Mouse (Mus musculus) neutrophil, adult 5-6 weeks (primary cell): ENCODE measurements around the gene Gstm1. TPM values are rescaled to one million over a fixed set of nuclear protein-coding genes. Genes with fewer than 3 reads are reported as not detected.
"Not testable (repeated sequence)": the region's sequence is repeated elsewhere in the genome, so short reads cannot be mapped to it uniquely, and the experiment has no call there.

Source experiments
- ATAC-seq: fragments of 151-379, 151-347 bp; 2 replicates; pipeline ENCODE4 v1.8.0; 2017; ENCODE audit warnings: mild to moderate bottlenecking, moderate TSS enrichment; ENCODE audit not compliant: insufficient number of reproducible peaks, poor library complexity, low FRiP score, severe bottlenecking; ENCODE audit errors: extremely low read depth
- total RNA-seq: library from RNA; stranded (forward); fragments of 200-1000 nt; gene quantifications from 2 replicates; pipeline ENCODE4 v1.2.3, GENCODE M21; 2017

Gene Gstm1
- total RNA-seq: 7.9 and 12.3 TPM in 2 replicates

DNA sequence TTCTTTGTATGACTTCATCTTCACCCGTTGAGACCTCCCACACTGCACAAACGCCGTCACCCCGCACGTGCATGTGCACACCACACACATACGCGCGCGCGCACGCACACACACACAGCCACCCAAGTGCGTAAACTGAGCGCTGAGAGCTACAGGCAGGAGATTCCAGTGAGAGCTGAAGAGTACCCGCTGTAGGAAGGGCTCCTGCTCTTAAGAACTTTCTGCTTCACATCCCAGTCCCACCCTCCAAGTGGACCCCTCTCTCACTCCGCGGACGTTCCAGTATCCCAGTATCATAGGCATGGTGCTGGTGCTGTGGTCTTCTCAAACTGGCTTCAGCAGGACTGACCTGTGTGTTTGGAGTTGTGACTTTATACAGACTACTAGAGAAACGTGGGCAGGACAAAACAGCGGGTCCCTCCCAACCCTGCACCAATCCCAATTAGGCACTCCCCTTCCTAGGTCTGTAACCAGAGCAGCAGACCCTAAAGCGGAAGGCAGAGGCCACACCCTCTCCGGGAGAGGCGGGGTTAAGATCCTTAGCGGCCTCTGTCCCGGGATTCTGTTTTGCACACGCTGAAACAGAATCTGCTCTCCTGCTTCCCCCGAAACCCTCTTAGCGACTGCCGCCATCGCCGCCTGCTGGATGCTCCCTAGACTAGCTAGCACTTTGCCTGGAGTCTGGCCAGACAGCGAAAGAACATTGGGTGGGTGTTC, at the start of gene Gstm1:
Gene Gstm1, minus strand, starts transcription at position 501 of the 717 bp plus-strand sequence.
- peak; percentile 77 for ATAC-seq

DNA sequence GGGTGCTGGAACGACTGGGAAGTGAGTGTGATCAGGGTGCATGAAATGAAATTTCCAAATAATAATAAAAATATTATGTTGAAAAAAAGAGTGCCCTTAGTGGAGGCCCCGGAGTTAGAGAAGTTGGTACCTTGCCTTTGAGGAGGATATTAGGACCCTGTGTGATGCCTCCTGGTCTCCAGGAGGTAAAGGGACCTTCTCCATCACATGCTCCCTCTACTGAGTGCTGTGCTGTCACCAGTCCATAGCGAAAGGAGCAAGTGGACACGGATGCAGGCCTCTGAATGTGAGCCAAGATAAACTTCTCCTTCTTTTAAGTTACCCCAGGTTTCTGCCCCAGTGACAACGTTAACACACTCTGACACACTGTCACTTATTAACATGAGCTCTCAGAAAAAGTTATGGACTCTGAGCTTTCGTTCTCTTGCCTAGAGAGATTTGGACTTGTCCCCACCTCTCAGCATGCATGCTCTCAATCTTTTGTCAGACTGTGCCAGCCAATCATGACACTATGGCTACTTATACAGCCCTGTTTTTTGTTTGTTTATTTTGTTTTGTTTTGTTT, 49.7 kb upstream of the Gstm1 start:
- no peak for ATAC-seq

DNA sequence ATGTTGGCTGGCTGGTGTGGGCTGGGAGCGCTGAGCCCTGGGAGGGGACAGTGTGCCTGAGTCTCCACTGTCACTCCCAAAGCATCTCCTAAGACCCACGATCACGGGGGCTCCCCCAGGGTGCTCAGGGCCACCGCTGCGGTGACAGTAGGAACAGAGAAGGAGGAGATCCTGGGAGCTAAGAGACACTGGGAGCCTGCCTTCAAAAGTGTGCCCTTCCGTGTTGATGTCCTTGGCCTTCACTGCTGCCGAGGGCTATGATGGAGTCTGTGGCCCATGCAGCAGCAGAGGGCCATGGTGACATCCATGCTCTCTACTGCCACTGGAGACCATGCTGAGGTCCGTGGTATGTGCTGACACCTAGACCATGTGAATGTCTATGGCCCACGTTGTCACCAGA, 47.8 kb upstream of the Gstm1 start:
- ATAC-seq: no peak

DNA sequence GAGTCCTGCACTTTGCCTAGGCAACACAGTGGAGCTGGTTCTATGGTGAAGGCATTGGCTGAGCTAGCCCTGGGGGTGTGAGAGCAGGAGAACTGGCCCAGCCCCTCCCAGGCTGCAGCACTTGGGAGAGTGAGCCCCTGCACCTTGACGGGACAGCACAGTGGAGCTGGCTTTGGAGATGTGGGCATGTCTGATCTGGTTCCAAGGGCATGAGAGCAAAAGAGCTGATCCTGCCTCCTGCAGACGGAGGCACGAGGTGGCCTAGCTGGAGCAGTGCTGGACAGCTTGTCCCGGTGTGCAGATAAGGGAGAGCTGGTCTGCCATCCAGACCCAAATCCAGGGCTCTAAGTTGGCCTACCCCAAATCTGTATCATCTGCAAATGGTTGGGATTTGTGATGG, 46.9 kb upstream of the Gstm1 start:
- ATAC-seq: no peak

DNA sequence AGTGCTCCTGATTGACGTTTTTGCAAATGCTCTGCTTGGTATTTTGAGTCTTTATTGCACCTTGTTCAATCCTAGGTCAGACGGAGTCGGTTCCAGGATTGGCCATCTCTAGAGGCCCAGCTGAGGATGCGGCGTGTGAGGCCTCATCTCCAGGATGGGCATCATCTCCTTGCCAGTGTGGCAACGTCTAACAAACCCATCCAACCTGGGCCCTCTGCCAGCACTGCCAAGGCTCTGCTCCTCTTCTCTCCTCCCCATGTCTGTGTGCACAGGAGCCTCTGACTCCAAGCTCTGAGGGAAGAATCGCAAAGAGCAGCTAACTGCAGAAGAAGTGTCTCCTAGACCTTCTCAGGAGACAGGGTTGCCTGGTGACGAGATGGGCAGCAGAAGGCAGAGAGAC, 44.9 kb upstream of the Gstm1 start:
- no peak for ATAC-seq

DNA sequence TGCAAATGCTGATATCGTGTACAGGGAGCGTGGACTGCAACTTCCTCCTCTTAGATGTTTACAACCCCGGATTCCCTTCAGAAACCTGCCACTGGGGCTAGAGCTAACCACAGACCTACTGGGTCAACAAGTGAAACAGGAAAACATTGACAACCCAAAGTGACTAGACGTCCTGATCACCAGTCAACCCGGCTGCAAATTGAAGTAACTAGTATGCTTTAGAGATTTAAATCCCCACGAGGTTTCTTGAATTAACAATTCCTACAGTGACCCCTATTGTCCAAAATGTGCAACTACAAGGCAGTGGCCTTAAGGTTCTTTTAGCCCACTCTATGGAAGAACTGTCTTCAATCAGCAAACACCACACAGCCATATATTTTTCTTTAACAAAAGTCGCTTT, 43.6 kb upstream of the Gstm1 start:
- peak; percentile 68 for ATAC-seq

DNA sequence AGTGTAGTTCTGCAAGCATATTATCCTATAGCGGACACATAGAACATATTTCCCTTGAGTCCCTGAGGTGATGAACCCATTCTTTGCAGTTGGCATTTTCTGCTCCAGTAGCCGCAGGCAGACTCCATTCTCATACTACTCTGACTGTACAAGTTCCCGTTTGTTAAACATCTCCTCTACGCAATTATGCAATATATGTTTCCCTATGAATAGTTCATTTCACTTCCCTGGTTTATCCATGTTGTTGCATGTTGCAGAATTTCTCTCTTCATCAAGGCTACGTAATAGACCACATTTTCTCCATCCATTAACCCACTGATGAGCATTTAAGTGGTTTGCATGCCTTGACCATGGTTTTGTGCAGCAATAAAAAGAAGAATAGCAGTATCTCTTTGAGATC, 32.7 kb upstream of the Gstm1 start:
- ATAC-seq: no peak

DNA sequence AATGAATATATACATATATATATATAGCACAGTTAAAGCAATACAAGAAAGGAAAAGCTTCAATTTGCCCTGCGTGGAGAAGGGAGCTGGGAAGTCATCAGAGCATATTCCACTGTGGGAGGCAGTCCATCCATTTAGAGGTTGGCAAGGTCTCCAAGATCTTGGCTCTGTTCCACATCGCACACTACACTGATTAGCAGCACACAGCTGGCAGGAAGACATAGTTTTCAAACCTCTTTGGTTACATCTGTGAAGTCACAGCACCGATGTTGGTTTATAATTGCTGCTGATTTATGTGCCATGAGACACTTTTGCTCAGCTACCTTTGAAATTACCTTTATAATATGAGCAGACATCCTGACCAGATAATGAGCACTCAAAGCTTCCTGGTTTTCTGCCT, 30.5 kb upstream of the Gstm1 start:
- no peak for ATAC-seq

DNA sequence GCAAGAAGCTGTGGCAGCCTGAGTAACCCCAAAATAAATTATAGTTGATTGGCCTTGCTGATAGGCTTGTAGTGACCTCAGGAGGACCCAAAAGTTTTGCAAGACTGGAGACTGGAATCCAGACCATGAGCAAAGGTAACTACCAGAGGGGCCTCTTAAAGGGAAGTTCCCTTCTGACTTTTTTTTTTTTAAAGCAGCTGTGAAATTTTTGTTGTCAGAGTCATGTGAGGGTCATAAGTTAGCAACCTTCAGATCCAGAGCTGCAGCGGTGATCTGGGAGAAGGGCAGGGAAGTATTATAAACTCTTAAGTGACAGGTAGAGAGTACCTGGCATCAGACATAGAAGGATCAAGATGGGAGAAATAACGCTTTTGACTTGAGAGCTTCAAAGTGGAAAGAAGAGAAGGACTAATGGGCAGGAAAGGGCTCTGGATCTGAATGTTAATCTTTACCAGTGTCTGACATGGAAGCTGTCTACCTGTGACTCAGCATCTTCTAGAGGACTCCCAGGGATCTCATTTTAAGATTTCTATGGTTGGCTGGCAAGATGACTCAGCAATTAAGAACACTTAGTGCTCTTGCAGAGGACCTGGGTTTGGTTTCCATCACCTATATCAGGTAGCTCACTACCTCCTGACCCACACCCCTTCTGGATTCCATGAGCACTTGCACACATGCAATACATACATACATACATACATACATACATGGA, 29.3 kb upstream of the Gstm1 start:
- ATAC-seq: no peak

DNA sequence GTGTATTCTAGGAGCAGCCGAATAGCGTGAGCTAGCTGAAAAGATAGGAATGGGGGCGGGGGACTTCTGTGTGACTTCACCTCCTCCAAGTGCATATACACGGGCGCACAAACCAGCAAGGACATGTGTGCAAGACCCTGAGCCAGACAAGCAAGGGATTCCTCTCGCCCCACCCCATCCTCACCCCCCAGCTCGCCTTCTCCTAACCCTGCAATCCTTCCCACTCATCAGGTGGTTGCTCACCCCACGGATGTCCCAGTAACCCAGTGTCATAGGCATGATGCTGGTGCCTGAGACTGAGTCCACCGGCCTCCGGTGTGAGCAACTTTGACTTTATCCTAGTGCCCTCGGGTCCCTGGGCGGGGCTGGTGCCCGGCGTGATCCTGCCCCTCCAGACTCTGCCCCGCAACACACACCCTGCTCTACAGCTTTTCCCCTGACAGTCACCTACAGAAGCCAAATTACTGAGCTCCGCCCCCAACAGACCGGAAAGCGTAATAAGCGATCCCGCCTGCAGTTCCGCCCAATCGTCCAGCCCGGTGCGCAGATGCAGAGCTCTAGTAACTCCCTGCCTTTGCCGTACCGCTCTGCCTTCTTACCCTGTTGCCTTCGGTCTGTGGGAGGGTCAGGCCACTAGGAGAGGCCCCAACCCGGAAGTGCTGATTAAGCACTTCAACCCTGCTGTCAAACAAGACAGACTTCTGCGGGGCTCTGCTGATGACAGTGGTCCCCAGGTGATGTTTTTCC, 26.8 kb upstream of the Gstm1 start, which contains the start of gene Gstm4:
Gene Gstm4, minus strand, starts transcription at position 501 of the 747 bp plus-strand sequence.
- ATAC-seq: peak; percentile 96

DNA sequence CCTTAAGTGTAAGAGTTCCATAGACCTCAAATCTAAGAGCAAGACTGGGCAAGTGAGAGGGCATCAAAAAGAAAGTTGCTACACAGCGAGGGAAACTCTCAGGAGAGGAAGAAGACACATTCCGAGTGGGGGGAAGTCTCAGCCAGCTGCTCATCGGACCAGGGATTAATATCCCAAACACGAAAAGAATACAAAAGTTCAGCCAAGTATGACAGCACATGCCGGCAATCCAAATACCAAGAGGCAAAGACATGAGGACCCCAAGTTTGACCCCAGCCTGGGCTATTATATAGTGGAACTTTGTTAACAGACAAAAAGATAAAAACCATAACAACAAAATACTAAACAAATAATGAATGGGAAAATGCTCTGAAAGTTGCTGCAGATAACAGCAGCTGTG, 15.4 kb upstream of the Gstm1 start:
- no peak for ATAC-seq

DNA sequence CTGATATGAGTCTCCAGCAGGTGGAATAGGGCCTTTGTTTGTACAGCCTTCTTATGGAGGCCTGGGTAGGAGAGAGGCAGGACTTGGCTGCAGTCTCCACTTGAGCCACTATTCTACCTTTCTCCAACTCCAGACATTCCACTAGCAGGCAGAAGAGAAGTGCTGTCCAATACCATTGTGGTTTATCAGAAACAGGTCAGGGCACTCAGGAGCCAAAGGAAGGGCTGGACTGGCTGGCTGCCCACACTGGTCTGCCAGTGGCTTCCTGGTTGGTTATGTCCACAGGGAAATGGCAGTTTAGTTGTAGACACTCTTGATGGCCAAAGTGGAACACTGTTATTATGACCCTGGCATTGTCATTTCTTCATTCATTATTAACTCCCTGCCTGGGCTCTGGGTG, 14.3 kb upstream of the Gstm1 start:
- no peak for ATAC-seq

DNA sequence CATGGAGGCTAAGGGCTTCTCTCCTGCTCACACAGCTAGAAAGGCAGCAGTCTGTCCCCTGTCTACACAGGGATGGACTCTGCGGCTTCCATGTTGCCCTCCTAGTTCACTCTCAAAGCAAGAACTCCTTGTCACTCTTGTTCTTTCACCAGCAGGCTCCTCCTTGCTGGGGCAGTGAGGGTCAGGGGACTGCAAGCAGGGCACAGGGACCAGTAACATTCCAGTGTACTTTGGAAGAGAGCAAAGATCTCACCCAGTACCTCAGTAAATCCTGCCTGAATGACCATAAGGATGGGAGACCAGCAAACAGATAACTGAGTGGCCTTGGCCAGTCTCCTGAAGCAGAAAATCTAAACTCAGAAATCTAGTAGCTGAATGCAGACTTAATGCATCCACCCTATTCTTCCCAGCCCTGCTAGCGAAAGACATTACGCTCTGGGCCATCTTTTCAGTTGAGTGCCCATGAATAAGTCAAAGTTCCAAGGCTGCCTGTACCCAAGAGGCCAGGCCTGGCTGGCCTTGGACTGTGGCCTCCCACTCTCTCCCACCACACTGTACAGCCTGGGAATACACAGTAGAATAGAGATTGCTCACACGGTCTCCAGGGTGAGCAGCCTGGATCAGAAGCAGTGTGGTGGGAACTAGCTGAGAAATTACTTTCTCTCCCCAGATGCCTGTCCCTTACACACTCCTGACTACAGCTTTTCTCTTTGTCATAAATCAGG, 11.0 kb upstream of the Gstm1 start:
- no peak for ATAC-seq

DNA sequence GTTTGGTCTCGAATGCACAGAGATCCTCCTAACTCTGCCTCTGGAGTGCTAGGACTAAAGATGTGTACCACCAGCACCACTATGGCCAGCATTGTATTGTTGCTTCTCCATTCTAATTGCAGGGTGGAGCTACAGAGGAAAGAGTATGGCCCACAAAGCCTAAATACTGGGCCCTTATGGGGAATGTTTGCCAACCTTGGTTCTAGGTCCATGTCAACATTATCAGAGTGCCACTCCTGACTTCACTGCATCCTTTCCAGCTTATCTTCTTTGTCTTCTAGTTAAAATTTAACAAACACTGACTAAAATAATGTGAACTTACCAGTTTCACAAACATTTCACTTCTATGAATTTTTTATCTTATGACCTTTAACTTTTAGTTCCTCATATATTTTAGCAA, 8.8 kb upstream of the Gstm1 start:
- no peak for ATAC-seq

DNA sequence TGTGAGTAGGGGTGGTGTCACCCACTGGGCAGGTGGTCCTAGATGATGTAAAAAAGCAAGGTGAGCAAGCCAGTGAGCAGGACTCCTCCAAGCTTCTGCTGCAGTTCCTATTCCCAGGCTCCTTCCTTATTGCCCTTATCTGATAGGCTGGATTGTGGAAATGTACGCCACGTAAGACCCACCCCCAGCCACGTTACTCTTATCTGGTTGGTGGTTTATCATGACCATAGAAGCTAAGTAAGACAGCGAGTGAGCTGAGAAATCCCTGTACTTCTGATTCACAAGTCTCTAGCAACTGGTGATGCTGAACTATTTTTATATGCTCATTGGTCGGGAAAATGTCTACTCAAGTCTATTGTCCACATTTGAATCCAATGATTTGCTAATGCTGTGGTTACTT, 8.3 kb upstream of the Gstm1 start:
- ATAC-seq: no peak

DNA sequence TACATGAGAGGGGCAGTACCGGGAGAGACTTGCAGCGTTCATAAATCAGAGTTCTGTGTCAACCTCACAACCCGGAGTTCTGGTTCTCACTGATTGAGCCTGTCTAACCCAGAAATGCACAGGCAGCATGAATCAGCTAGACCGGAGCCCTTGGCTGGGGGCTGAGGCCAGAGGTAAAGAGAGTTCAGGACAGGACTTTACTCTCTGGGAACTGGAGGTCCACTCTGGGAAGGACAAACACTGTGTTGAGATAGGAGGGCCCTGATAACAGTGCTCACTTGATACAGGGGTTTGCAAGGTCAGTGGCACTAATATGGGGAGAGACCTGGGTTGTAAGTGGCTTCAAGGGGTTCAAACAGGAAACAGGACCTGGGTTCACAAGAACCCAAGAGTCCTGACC, 7.5 kb upstream of the Gstm1 start:
- ATAC-seq: no peak

DNA sequence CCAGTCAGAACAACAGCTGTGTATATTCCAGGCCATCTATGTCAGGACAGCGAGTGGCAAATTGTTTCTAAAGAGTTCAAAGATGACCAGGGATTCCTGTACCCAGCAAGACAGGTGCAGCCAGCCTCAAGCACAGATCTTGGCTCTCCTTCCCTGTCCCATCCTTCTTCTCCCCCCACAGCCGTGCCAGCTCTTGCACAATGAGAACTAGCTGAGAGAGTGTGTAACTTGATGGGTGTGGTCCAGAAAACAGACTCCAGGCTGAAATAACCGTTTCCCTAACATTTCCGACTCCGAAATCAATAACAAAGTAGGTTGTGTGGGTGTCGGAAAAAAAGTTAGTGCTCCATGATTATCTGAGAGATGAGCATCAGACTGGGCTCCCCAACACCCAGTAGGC, 4.9 kb upstream of the Gstm1 start:
- no peak for ATAC-seq

DNA sequence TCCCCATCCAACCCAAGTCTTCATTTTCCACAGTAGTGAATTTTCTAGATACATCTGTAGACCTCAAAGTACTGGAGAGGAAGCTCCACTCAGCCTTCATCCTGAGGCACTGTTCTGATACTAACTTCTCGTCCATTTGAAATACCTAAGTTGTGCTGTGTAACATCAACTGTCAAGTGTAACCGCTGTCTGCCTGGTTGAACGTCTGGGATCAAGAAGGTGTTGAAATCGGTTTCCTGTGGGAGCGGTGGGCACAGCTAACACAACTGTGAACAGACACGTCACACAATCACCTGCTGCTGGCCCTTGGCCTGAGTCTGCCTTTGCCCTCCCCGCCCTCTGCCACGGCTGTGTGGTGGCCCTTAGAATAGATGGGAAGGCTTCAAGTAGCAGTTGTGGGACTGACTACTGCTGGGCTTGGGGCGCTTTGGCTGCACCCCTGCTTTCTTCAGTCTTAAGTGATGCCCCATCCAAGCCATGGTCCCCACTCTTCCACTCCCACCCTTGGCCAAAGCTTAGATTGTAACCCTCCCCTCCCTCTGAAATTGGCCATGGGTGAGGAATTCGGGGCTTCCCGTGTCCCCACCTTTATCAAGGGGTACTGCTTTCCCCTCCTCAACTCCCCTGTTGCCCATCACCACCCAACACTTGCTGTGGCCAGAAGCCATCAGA, 2.7 kb upstream of the Gstm1 start:
- not testable (repeated sequence) for ATAC-seq
